Mouse (Mus musculus) stomach, embryonic 15.5 days (tissue): ENCODE data around the gene Orai3. TPM values are rescaled to one million over a fixed set of nuclear protein-coding genes. Genes with fewer than 3 reads are reported as not detected.
A peak's percentile ranks its signal among the peaks of the same experiment; 100 is the strongest.
"Not testable (repeated sequence)": the region's sequence is repeated elsewhere in the genome, so short reads cannot be mapped to it uniquely, and the experiment has no call there.

Experiments
- ATAC-seq: fragments of 200-750 bp; cut with Nextera tagmentation; 2 replicates; pipeline ENCODE4 v1.8.0; 2017; ENCODE audit warnings: low read depth, moderate number of reproducible peaks, moderate TSS enrichment; ENCODE audit not compliant: insufficient read depth, low FRiP score
- H3K27ac ChIP-seq: fragments of 300-500 bp; sonication (generic); 2 replicates; pipeline ENCODE4 v1.5.1; 2015; ENCODE audit warnings: mild to moderate bottlenecking, inconsistent platforms
- H3K27me3 ChIP-seq: fragments of 300-500 bp; sonication (generic); replicated peaks from 2 replicates; pipeline ENCODE4 v1.6.1; 2015; ENCODE audit warnings: inconsistent platforms
- H3K36me3 ChIP-seq: fragments of 300-500 bp; sonication (generic); 2 replicates; pipeline ENCODE4 v1.6.1; 2015; ENCODE audit warnings: inconsistent platforms
- H3K4me1 ChIP-seq: fragments of 300-500 bp; sonication (generic); 2 replicates; pipeline ENCODE4 v1.6.1; 2015; ENCODE audit warnings: inconsistent platforms
- H3K4me2 ChIP-seq: fragments of 300-500 bp; sonication (generic); 2 replicates; pipeline ENCODE4 v1.6.1; 2015; ENCODE audit warnings: mild to moderate bottlenecking, inconsistent platforms
- H3K4me3 ChIP-seq: fragments of 300-500 bp; sonication (generic); replicated peaks from 2 replicates; pipeline ENCODE4 v1.5.1; 2015; ENCODE audit warnings: inconsistent platforms
- H3K9ac ChIP-seq: fragments of 300-500 bp; sonication (generic); 2 replicates; pipeline ENCODE4 v1.6.1; 2015; ENCODE audit warnings: inconsistent platforms
- H3K9me3 ChIP-seq: fragments of 300-500 bp; sonication (generic); 2 replicates; pipeline ENCODE4 v1.6.1; 2016; ENCODE audit warnings: inconsistent platforms
- WGBS: fragments of 180-500 bp; shearing (Covaris S2); methylation state at CpG from one replicate; pipeline ENCODE4 v1.1.7; 2015; 5-methylcytosine and 5-hydroxymethylcytosine counted together
- polyA plus RNA-seq: library from polyadenylated mRNA; unstranded; fragments of >200 nt; fragmentation: Nextera tagmentation; extraction: Ambion mirVana; gene quantifications from 2 replicates; pipeline ENCODE4 v1.2.1, GENCODE M21; 2015

Gene Orai3
- polyA plus RNA-seq, 1 experiment from 2014 or later = 29.2 TPM

GRCm38 (mm10) chr7:127766851-127767609 is 2.6 kb upstream of the Orai3 start:
- WGBS = 75% methylated on average over 17 of the region's 17 CpGs
- H3K27me3 ChIP-seq = no peaks in the 10 kb centered on the region
- H3K27ac ChIP-seq = no peak overlapping the region
- peaks cover 18% of the 10 kb centered on the region for H3K4me1 ChIP-seq
- no peaks in the 10 kb centered on the region for H3K9me3 ChIP-seq
- H3K4me2 ChIP-seq = no peak overlapping the region
- peaks cover 43% of the 10 kb centered on the region for H3K36me3 ChIP-seq
- peak; percentile 40; the same call in 1 of the 2 replicates for ATAC-seq
- H3K4me3 ChIP-seq = no peak overlapping the region
- H3K9ac ChIP-seq = no peak overlapping the region

- peaks cover 18% of the 10 kb centered on the region for H3K4me1 ChIP-seq
- 90% methylated on average over 19 of the region's 19 CpGs for WGBS
- peak overlapping the region; percentile 80 for H3K4me2 ChIP-seq
- no peak overlapping the region for H3K27ac ChIP-seq
- no peaks in the 10 kb centered on the region for H3K9me3 ChIP-seq
- no peak overlapping the region for H3K9ac ChIP-seq
- no peaks in the 10 kb centered on the region for H3K27me3 ChIP-seq
- no peak overlapping the region for H3K4me3 ChIP-seq
- ATAC-seq = no peak
- H3K36me3 ChIP-seq = peaks cover 38% of the 10 kb centered on the region
Measured at GRCm38 (mm10) chr7:127767671-127768345, 1.8 kb upstream of the Orai3 start.

- peaks cover 34% of the 10 kb centered on the region for H3K36me3 ChIP-seq
- H3K27me3 ChIP-seq = no peaks in the 10 kb centered on the region
- ATAC-seq = no peak; the same call in 1 of the 2 replicates
- peaks cover 18% of the 10 kb centered on the region for H3K4me1 ChIP-seq
- no peaks in the 10 kb centered on the region for H3K9me3 ChIP-seq
- peak overlapping the region; percentile 57; the same call in 1 of the 2 replicates for H3K27ac ChIP-seq
- H3K4me3 ChIP-seq = peak overlapping the region; percentile 67; the same call in 1 of the 2 replicates
- no peak overlapping the region for H3K9ac ChIP-seq
- peak overlapping the region; percentile 80; the same call in 1 of the 2 replicates for H3K4me2 ChIP-seq
- WGBS = 45% methylated on average over 13 of the region's 13 CpGs
Measured at GRCm38 (mm10) chr7:127768346-127768996, 1.1 kb upstream of the Orai3 start.

- H3K36me3 ChIP-seq = peaks cover 27% of the 10 kb centered on the region
- H3K4me2 ChIP-seq = peak overlapping the region; percentile 80
- H3K9ac ChIP-seq = peak overlapping the region; percentile 67; the same call in 1 of the 2 replicates
- peak overlapping the region; percentile 67 for H3K4me3 ChIP-seq
- ATAC-seq = peak; percentile 83
- under 1% methylated on average over 16 of the region's 16 CpGs for WGBS
- H3K4me1 ChIP-seq = peaks cover 22% of the 10 kb centered on the region
- H3K27ac ChIP-seq = peak overlapping the region; percentile 97
- no peaks in the 10 kb centered on the region for H3K9me3 ChIP-seq
- no peaks in the 10 kb centered on the region for H3K27me3 ChIP-seq
Measured at GRCm38 (mm10) chr7:127768997-127769593, 520 bp upstream of the Orai3 start.

- WGBS = 2% methylated on average over 27 of the region's 27 CpGs
Measured at GRCm38 (mm10) chr7:127770039-127770905, 657 bp downstream of the Orai3 start.

GRCm38 (mm10) chr7:127771262-127771661 is 1.6 kb downstream of the Orai3 start:
- Histone ChIP-seq H3K4me2 (peak overlapping the region; percentile 80), H3K27ac (peak overlapping the region; percentile 97; the same call in 1 of the 2 replicates), H3K4me1 (peaks cover 23% of the 10 kb centered on the region), H3K9me3 (no peaks in the 10 kb centered on the region), H3K4me3 (peak overlapping the region; percentile 67; the same call in 1 of the 2 replicates), H3K36me3 (peaks cover 12% of the 10 kb centered on the region; the same call in 1 of the 2 replicates), H3K27me3 (no peaks in the 10 kb centered on the region), H3K9ac (no peak overlapping the region)
- 56% methylated on average over 5 of the region's 5 CpGs for WGBS
- ATAC-seq = no peak

More at GRCm38 (mm10) chr7:127770039-127770905, 657 bp downstream of the Orai3 start:
- H3K4me2 ChIP-seq = peak overlapping the region; percentile 80
- H3K27me3 ChIP-seq = no peaks in the 10 kb centered on the region
- H3K4me3 ChIP-seq = peak overlapping the region; percentile 67
- peaks cover 23% of the 10 kb centered on the region for H3K4me1 ChIP-seq
- peak; percentile 12; the same call in 1 of the 2 replicates for ATAC-seq
- peaks cover 19% of the 10 kb centered on the region; the same call in 1 of the 2 replicates for H3K36me3 ChIP-seq
- peak overlapping the region; percentile 97 for H3K27ac ChIP-seq
- H3K9me3 ChIP-seq = no peaks in the 10 kb centered on the region
- peak overlapping the region; percentile 67 for H3K9ac ChIP-seq

GRCm38 (mm10) chr7:127772080-127772479 is 2.5 kb downstream of the Orai3 start:
- 42% methylated on average over 3 of the region's 3 CpGs for WGBS
- Histone ChIP-seq H3K4me3 (no peak overlapping the region), H3K4me2 (no peak overlapping the region), H3K36me3 (peaks cover 6% of the 10 kb centered on the region; the same call in 1 of the 2 replicates), H3K9me3 (no peaks in the 10 kb centered on the region), H3K27me3 (no peaks in the 10 kb centered on the region), H3K4me1 (peaks cover 23% of the 10 kb centered on the region), H3K27ac (peak overlapping the region; percentile 11; the same call in 1 of the 2 replicates), H3K9ac (no peak overlapping the region)
- ATAC-seq = no peak

GRCm38 (mm10) chr7:127772557-127772956 is 2.9 kb downstream of the Orai3 start:
- Histone ChIP-seq H3K9me3 (no peaks in the 10 kb centered on the region), H3K27ac (peak overlapping the region; percentile 11; the same call in 1 of the 2 replicates), H3K27me3 (no peaks in the 10 kb centered on the region), H3K36me3 (0 out of 2 replicates have a peak, but pooled peaks cover 3% of the 10 kb centered on the region), H3K4me1 (peaks cover 23% of the 10 kb centered on the region), H3K4me3 (no peak overlapping the region), H3K4me2 (no peak overlapping the region), H3K9ac (no peak overlapping the region)
- ATAC-seq = no peak
- 77% methylated on average over 1 of the region's 1 CpGs for WGBS

GRCm38 (mm10) chr7:127773664-127774384 is 4.2 kb downstream of the Orai3 start:
- ATAC-seq = no peak
- Histone ChIP-seq H3K27me3 (no peaks in the 10 kb centered on the region), H3K9ac (no peak overlapping the region), H3K4me2 (no peak overlapping the region), H3K4me3 (no peak overlapping the region), H3K9me3 (no peaks in the 10 kb centered on the region), H3K36me3 (peaks cover under 1% of the 10 kb centered on the region; the same call in 1 of the 2 replicates), H3K4me1 (peaks cover 29% of the 10 kb centered on the region), H3K27ac (no peak overlapping the region)
- WGBS = 40% methylated on average over 9 of the region's 9 CpGs

GRCm38 (mm10) chr7:127775837-127776236 is 6.2 kb downstream of the Orai3 start:
- Histone ChIP-seq H3K36me3 (peaks cover 11% of the 10 kb centered on the region), H3K4me2 (peak overlapping the region; percentile 65), H3K4me3 (peak overlapping the region; percentile 94), H3K27ac (peak overlapping the region; percentile 99), H3K9ac (0 out of 2 replicates have a peak overlapping the region, but pooled peaks have one; percentile 84), H3K4me1 (peaks cover 22% of the 10 kb centered on the region)
- H3K9me3 ChIP-seq, H3K27me3 ChIP-seq, ATAC-seq: not testable (repeated sequence)
- WGBS = 67% methylated on average over 7 of the region's 7 CpGs
